Mouse (Mus musculus) liver, postnatal 0 days (tissue): ENCODE results near the gene Uhrf1bp1.
A peak's percentile ranks its signal among the peaks of the same experiment; 100 is the strongest.

Source experiments
- CTCF ChIP-seq: sonication (generic); IDR thresholded peaks from 2 replicates; pipeline ENCODE4 v1.5.1; 2016; ENCODE audit warnings: antibody characterized with exemption, low read depth
- EP300 ChIP-seq: IDR thresholded peaks from 2 replicates; pipeline ENCODE4 v1.6.1; 2016; ENCODE audit warnings: antibody characterized with exemption, low read depth, mild to moderate bottlenecking

- TF ChIP-seq EP300: no peak
- TF ChIP-seq CTCF: 0 out of 2 replicates have a peak, but pooled peaks have one; percentile 1
Observed at GRCm38 (mm10) chr17:27909622-27910500, 53.6 kb downstream of the Uhrf1bp1 start, which contains the start of gene Taf11.
